Mouse (Mus musculus) MEL (cell line): ENCODE measurements around the gene Ganab.

ENCODE experiments used
- ETS1 ChIP-seq: IDR thresholded peaks from 2 replicates; pipeline ENCODE4 v1.6.1; 2012; ENCODE audit warnings: low read depth, mild to moderate bottlenecking, inconsistent platforms, low read length, improper control_type of control experiment, moderate library complexity
- HCFC1 ChIP-seq: IDR thresholded peaks from 2 replicates; pipeline ENCODE4 v1.6.1; 2012; ENCODE audit warnings: low read depth, mild to moderate bottlenecking, inconsistent platforms, low read length, improper control_type of control experiment, moderate library complexity

DNA sequence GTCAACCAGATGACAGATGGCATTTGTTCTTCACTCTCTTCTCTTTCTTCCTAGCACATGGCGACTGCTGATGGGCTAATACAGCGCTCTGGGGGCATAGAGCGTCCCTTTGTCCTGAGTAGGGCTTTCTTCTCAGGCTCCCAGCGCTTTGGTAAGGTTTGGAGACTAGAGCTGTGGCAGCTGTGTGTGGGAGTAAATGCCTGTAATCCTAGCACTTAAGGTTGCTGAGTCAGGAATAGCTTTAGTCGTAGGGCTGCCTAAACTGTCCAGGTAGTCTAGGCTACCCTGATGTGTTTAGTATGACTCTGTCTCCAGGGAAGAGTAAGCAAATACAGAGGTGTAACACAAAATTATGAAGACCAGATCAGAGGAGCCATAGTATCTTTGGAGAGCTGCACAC, 13.9 kb downstream of the Ganab start:
- TF ChIP-seq ETS1 (no peak), HCFC1 (no peak)
